Mouse (Mus musculus) kidney, postnatal 0 days (tissue): ENCODE measurements around the gene Lyl1. TPM values are rescaled to one million over a fixed set of nuclear protein-coding genes. Genes with fewer than 3 reads are reported as not detected.

Experiments
- ATAC-seq: fragments of 200-750 bp; cut with Nextera tagmentation; replicated peaks from 2 replicates; pipeline ENCODE4 v1.8.0; 2017; ENCODE audit warnings: low read depth, moderate number of reproducible peaks, moderate TSS enrichment, moderate library complexity; ENCODE audit not compliant: low FRiP score
- DNase-seq: peaks from one replicate; pipeline ENCODE4 v3.0.0-alpha.2; 2016; ENCODE audit warnings: low spot score
- H3K27ac ChIP-seq: fragments of 300-500 bp; sonication (generic); 2 replicates; pipeline ENCODE4 v1.5.1; 2014; ENCODE audit warnings: mild to moderate bottlenecking
- H3K27me3 ChIP-seq: fragments of 300-500 bp; sonication (generic); 2 replicates; pipeline ENCODE4 v1.6.1; 2014; ENCODE audit warnings: low read length, mixed read lengths; ENCODE audit not compliant: insufficient read depth
- H3K36me3 ChIP-seq: fragments of 300-500 bp; sonication (generic); 2 replicates; pipeline ENCODE4 v1.6.1; 2014; ENCODE audit warnings: low read length, mixed read lengths; ENCODE audit not compliant: insufficient read depth
- H3K4me1 ChIP-seq: fragments of 300-500 bp; sonication (generic); replicated peaks from 2 replicates; pipeline ENCODE4 v1.6.1; 2014; ENCODE audit warnings: antibody characterized with exemption, low read length, mixed read lengths; ENCODE audit not compliant: insufficient read depth
- H3K4me2 ChIP-seq: fragments of 300-500 bp; sonication (generic); 2 replicates; pipeline ENCODE4 v1.6.1; 2014; ENCODE audit warnings: mild to moderate bottlenecking, low read length, moderate library complexity, mixed read lengths
- H3K4me3 ChIP-seq: fragments of 300-500 bp; sonication (generic); replicated peaks from 2 replicates; pipeline ENCODE4 v1.5.1; 2014; ENCODE audit warnings: low read depth, low read length
- H3K9ac ChIP-seq: fragments of 300-500 bp; sonication (generic); 2 replicates; pipeline ENCODE4 v1.6.1; 2014; ENCODE audit warnings: low read depth, low read length
- H3K9me3 ChIP-seq: fragments of 300-500 bp; sonication (generic); replicated peaks from 2 replicates; pipeline ENCODE4 v1.6.1; 2016; ENCODE audit warnings: low read length, inconsistent platforms, mixed read lengths
- CTCF ChIP-seq: IDR thresholded peaks from 2 replicates; pipeline ENCODE4 v1.5.1; 2016; ENCODE audit warnings: antibody characterized with exemption, low read depth, mild to moderate bottlenecking, moderate library complexity
- WGBS: fragments of 180-500 bp; shearing (Covaris S2); extraction: QIAGEN DNeasy Blood & Tissue Kit; methylation state at CpG from one replicate; pipeline ENCODE4 v1.1.7; 2014; 5-methylcytosine and 5-hydroxymethylcytosine counted together
- polyA plus RNA-seq: library from polyadenylated mRNA; unstranded; fragments of >200 nt; fragmentation: Nextera tagmentation; extraction: Ambion mirVana; gene quantifications from 2 replicates; pipeline ENCODE4 v1.2.1, GENCODE M21; 2015

Gene Lyl1
- polyA plus RNA-seq, 1 experiment from 2014 or later = 6.1 TPM

GRCm38 (mm10) chr8:84729921-84730362 is 28.7 kb downstream of the Lyl1 start:
- WGBS = 89% methylated on average over 16 of the region's 16 CpGs
- Histone ChIP-seq H3K4me3 (no peak overlapping the region), H3K27ac (no peak overlapping the region), H3K4me2 (no peak overlapping the region), H3K9ac (no peak overlapping the region), H3K27me3 (no peaks in the 10 kb centered on the region), H3K9me3 (no peaks in the 10 kb centered on the region), H3K4me1 (peaks cover 32% of the 10 kb centered on the region), H3K36me3 (no peaks in the 10 kb centered on the region)
- no peak for DNase-seq
- no peak for ATAC-seq
- no peak for TF ChIP-seq CTCF

- ATAC-seq = no peak
- WGBS = 46% methylated on average over 9 of the region's 9 CpGs
- no peak overlapping the region; the same call in 1 of the 2 replicates for H3K27ac ChIP-seq
- H3K4me2 ChIP-seq = no peak overlapping the region
- no peaks in the 10 kb centered on the region for H3K36me3 ChIP-seq
- H3K27me3 ChIP-seq = no peaks in the 10 kb centered on the region
- no peaks in the 10 kb centered on the region for H3K9me3 ChIP-seq
- no peak for TF ChIP-seq CTCF
- no peak overlapping the region for H3K9ac ChIP-seq
- no peak overlapping the region for H3K4me3 ChIP-seq
- peaks cover 32% of the 10 kb centered on the region for H3K4me1 ChIP-seq
- no peak for DNase-seq
Observed at GRCm38 (mm10) chr8:84730541-84731370, 29.5 kb downstream of the Lyl1 start.

GRCm38 (mm10) chr8:84731371-84732177 is 30.3 kb downstream of the Lyl1 start:
- DNase-seq (no peak), ATAC-seq (no peak)
- Histone ChIP-seq H3K27ac (no peak overlapping the region), H3K36me3 (no peaks in the 10 kb centered on the region), H3K9me3 (no peaks in the 10 kb centered on the region), H3K4me3 (no peak overlapping the region), H3K4me1 (peaks cover 32% of the 10 kb centered on the region), H3K9ac (no peak overlapping the region), H3K4me2 (no peak overlapping the region), H3K27me3 (no peaks in the 10 kb centered on the region)
- WGBS = 61% methylated on average over 11 of the region's 11 CpGs
- no peak for TF ChIP-seq CTCF

GRCm38 (mm10) chr8:84732545-84732944 is 31.3 kb downstream of the Lyl1 start:
- WGBS = 29% methylated on average over 5 of the region's 5 CpGs
- no peak overlapping the region for H3K4me2 ChIP-seq

GRCm38 (mm10) chr8:84732996-84733395 is 31.7 kb downstream of the Lyl1 start:
- H3K36me3 ChIP-seq = no peaks in the 10 kb centered on the region
- no peak overlapping the region for H3K9ac ChIP-seq
- H3K4me3 ChIP-seq = no peak overlapping the region
- H3K9me3 ChIP-seq = no peaks in the 10 kb centered on the region
- H3K4me2 ChIP-seq = no peak overlapping the region
- DNase-seq = peak; percentile 76
- ATAC-seq = peak; percentile 30; the same call in 1 of the 2 replicates
- peaks cover 36% of the 10 kb centered on the region for H3K4me1 ChIP-seq
- no peaks in the 10 kb centered on the region for H3K27me3 ChIP-seq
- TF ChIP-seq CTCF = no peak
- H3K27ac ChIP-seq = no peak overlapping the region
- WGBS = 30% methylated on average over 6 of the region's 6 CpGs

More at GRCm38 (mm10) chr8:84732545-84732944, 31.3 kb downstream of the Lyl1 start:
- no peaks in the 10 kb centered on the region for H3K9me3 ChIP-seq
- DNase-seq = no peak
- H3K27me3 ChIP-seq = no peaks in the 10 kb centered on the region
- no peaks in the 10 kb centered on the region for H3K36me3 ChIP-seq
- peaks cover 32% of the 10 kb centered on the region for H3K4me1 ChIP-seq
- H3K4me3 ChIP-seq = no peak overlapping the region
- no peak overlapping the region for H3K27ac ChIP-seq
- H3K9ac ChIP-seq = no peak overlapping the region
- TF ChIP-seq CTCF = no peak
- no peak for ATAC-seq

- ATAC-seq = no peak
- Histone ChIP-seq H3K4me1 (peaks cover 36% of the 10 kb centered on the region), H3K4me3 (no peak overlapping the region), H3K36me3 (no peaks in the 10 kb centered on the region), H3K9ac (no peak overlapping the region), H3K27me3 (no peaks in the 10 kb centered on the region), H3K4me2 (no peak overlapping the region), H3K27ac (no peak overlapping the region), H3K9me3 (no peaks in the 10 kb centered on the region)
- DNase-seq = no peak
- TF ChIP-seq CTCF = no peak
- 92% methylated on average over 6 of the region's 6 CpGs for WGBS
Observed at GRCm38 (mm10) chr8:84733959-84734358, 32.7 kb downstream of the Lyl1 start.
